Comparison of ENCODE assay signal across 11 mouse cellular contexts in the genomic region with DNA sequence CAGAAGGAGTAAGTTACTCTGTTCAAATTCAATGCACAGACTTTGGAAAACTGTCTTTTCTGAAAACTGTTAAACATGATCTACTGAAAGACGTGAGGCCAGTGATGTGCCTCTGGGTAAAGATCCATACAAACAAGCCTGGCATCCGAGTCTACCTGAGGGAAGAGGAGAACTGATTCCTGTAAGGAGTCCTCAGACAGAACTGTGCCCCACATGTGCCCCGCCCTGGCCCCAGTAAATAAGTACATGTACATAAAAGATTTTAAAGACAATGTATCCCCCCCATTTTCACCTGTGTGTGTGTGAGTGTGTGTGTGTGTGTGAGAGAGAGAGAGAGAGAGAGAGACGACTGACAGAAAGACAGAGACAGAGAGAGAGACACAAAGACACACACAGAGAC. TPM values are rescaled to one million over a fixed set of nuclear protein-coding genes. Genes with fewer than 3 reads are reported as not detected.
DNase-seq lines count a peak whose midpoint lies in the region; ATAC-seq and TF ChIP-seq lines count a peak whose summit lies in the region.
"Had no signal": no experiment of that assay in that cellular context is flagged by ENCODE, and none has a peak within 500 bp of the region (broad histone marks: within the 10 kb centered on the region; RNA-seq: fewer than 3 reads in every experiment).

No protein-coding gene starts in this region.

- H3K4me1 ChIP-seq in thymus, adult 2 months (replicated peaks; ENCODE audit: control insufficient read depth, insufficient read depth, low read length), result peaks cover 11% of the 10 kb centered on the region
- peaks cover 21% of the 10 kb centered on the region for H3K4me1 ChIP-seq in liver, postnatal 0 days (ENCODE audit: insufficient read depth)
- no peaks in the 10 kb centered on the region for H3K4me1 ChIP-seq in intestine, postnatal 0 days (replicated peaks; ENCODE audit: control insufficient read depth, insufficient read depth, low read length)

- TF ChIP-seq POLR2A in thymus, adult 2 months (IDR thresholded peaks at IDR 0.05; ENCODE audit: control insufficient read depth, extremely low read depth, insufficient read depth, low read length, poor library complexity), result no peak

- 0 out of 2 replicates have a peak overlapping the region, but pooled peaks have one; percentile 7 for H3K9ac ChIP-seq in liver, postnatal 0 days (replicated peaks)
- H3K9ac ChIP-seq in intestine, postnatal 0 days (ENCODE audit: low read depth, low read length), result no peak overlapping the region
- H3K9ac ChIP-seq: embryonic facial prominence, embryonic 12.5 days; forebrain, embryonic 13.5 days; hindbrain, embryonic 15.5 days had no signal

- no peak for TF ChIP-seq EP300 in liver, postnatal 0 days (IDR thresholded peaks at IDR 0.05; ENCODE audit: low read depth)

- 41% methylated on average over 4 of the region's 4 CpGs for WGBS in thymus, adult 2 months
- WGBS in liver, postnatal 0 days (ENCODE audit: insufficient replicate concordance), result 44% methylated on average over 4 of the region's 4 CpGs
- 78% methylated on average over 4 of the region's 4 CpGs for WGBS in intestine, postnatal 0 days

- H3K27me3 ChIP-seq in thymus, adult 2 months (ENCODE audit: control insufficient read depth, insufficient read depth, low read length), result no peaks in the 10 kb centered on the region
- H3K27me3 ChIP-seq in liver, postnatal 0 days (ENCODE audit: insufficient read depth, low read length), result no peaks in the 10 kb centered on the region
- no peaks in the 10 kb centered on the region for H3K27me3 ChIP-seq in intestine, postnatal 0 days (replicated peaks; ENCODE audit: control insufficient read depth, insufficient read depth, low read length)
- H3K27me3 ChIP-seq: embryonic facial prominence, embryonic 12.5 days; hindbrain, embryonic 15.5 days had no signal

- no peaks in the 10 kb centered on the region for H3K9me3 ChIP-seq in liver, postnatal 0 days (ENCODE audit: low read length)
- no peaks in the 10 kb centered on the region for H3K9me3 ChIP-seq in intestine, postnatal 0 days (ENCODE audit: control insufficient read depth)
- H3K9me3 ChIP-seq: embryonic facial prominence, embryonic 12.5 days; forebrain, embryonic 13.5 days; hindbrain, embryonic 15.5 days had no signal

- H3K4me3 ChIP-seq in layer of hippocampus, adult 2 months, result no peak overlapping the region
- no peak overlapping the region; the same call in 1 of the 2 replicates for H3K4me3 ChIP-seq in thymus, adult 2 months (ENCODE audit: control insufficient read depth, insufficient read depth, low read length)
- no peak overlapping the region for H3K4me3 ChIP-seq in liver, postnatal 0 days (ENCODE audit: low read depth, low read length)
- no peak overlapping the region for H3K4me3 ChIP-seq in intestine, postnatal 0 days (ENCODE audit: low read depth, low read length)
- H3K4me3 ChIP-seq: embryonic facial prominence, embryonic 12.5 days; forebrain, embryonic 13.5 days; hindbrain, embryonic 15.5 days had no signal

- ATAC-seq in liver, postnatal 0 days, result no peak
- ATAC-seq in intestine, postnatal 0 days, result no peak
- ATAC-seq: forebrain, embryonic 13.5 days had no signal

- H3K36me3 ChIP-seq in thymus, adult 2 months (ENCODE audit: control insufficient read depth, insufficient read depth, low read length), result no peaks in the 10 kb centered on the region
- no peaks in the 10 kb centered on the region for H3K36me3 ChIP-seq in liver, postnatal 0 days (replicated peaks; ENCODE audit: insufficient read depth, low read length)
- H3K36me3 ChIP-seq in intestine, postnatal 0 days (ENCODE audit: control insufficient read depth, insufficient read depth), result no peaks in the 10 kb centered on the region
- H3K36me3 ChIP-seq: embryonic facial prominence, embryonic 12.5 days; hindbrain, embryonic 15.5 days had no signal

- peak overlapping the region; percentile 69; the same call in 1 of the 2 replicates for H3K27ac ChIP-seq in layer of hippocampus, adult 2 months
- peak overlapping the region; percentile 100 for H3K27ac ChIP-seq in thymus, adult 2 months (ENCODE audit: control insufficient read depth, insufficient read depth, low read length)
- H3K27ac ChIP-seq in liver, postnatal 0 days (ENCODE audit: low read depth), result peak overlapping the region; percentile 91
- no peak overlapping the region for H3K27ac ChIP-seq in intestine, postnatal 0 days (ENCODE audit: low read depth, low read length)
- H3K27ac ChIP-seq: embryonic facial prominence, embryonic 12.5 days; forebrain, embryonic 13.5 days; hindbrain, embryonic 15.5 days had no signal

- no peak for DNase-seq in layer of hippocampus, adult 2 months (ENCODE audit: low spot score in 2 of 2)
- DNase-seq in layer of hippocampus, postnatal 14 days (ENCODE audit: low spot score in 2 of 2), result no peak
- DNase-seq in thymus, adult 2 months, result peak; percentile 44
- no peak for DNase-seq in thymus, postnatal 0 days (ENCODE audit: low spot score)
- no peak for DNase-seq in liver, postnatal 0 days
- DNase-seq in retina, postnatal 1 day, result no peak
- DNase-seq: cerebellum, adult 9-11 months had no signal

- peak overlapping the region; percentile 10; the same call in 1 of the 2 replicates for H3K4me2 ChIP-seq in liver, postnatal 0 days (ENCODE audit: low read depth, low read length)
- H3K4me2 ChIP-seq in intestine, postnatal 0 days (replicated peaks; ENCODE audit: low read depth), result no peak overlapping the region
- H3K4me2 ChIP-seq: embryonic facial prominence, embryonic 12.5 days; forebrain, embryonic 13.5 days; hindbrain, embryonic 15.5 days had no signal

- no peak for TF ChIP-seq CTCF in layer of hippocampus, adult 2 months (conservative IDR thresholded peaks at IDR 0.05)
- TF ChIP-seq CTCF in thymus, adult 2 months (IDR thresholded peaks at IDR 0.05; ENCODE audit: borderline replicate concordance, control insufficient read depth, extremely low read depth, insufficient read depth, low read length, poor library complexity), result no peak
- TF ChIP-seq CTCF in liver, postnatal 0 days (IDR thresholded peaks at IDR 0.05; ENCODE audit: low read depth), result no peak
- TF ChIP-seq CTCF in intestine, postnatal 0 days (IDR thresholded peaks at IDR 0.05; ENCODE audit: low read depth), result no peak

RNA-seq across cellular contexts. Expression of a gene that starts 42.0 kb away (rescaled TPM):
- 100 to 1,000 TPM; 110 to 117 TPM for total RNA-seq in layer of hippocampus, adult 2 months (2021)
- 100 to 1,000 TPM; 120 to 127 TPM for total RNA-seq in layer of hippocampus, postnatal 14 days (2021)
- 112 and 133 TPM in 2 replicates for polyA plus RNA-seq in thymus, adult 2 months (2012; rRNA removed)
- polyA plus RNA-seq in thymus, postnatal 0 days (2015; fragmentation: Nextera tagmentation; extraction: Ambion mirVana), result 459 and 475 TPM in 2 replicates
- 163 and 170 TPM in 2 replicates for polyA plus RNA-seq in liver, postnatal 0 days (2015; fragmentation: Nextera tagmentation; extraction: Ambion mirVana)
- polyA plus RNA-seq in intestine, postnatal 0 days (2015; fragmentation: Nextera tagmentation; extraction: Ambion mirVana), result 205 and 212 TPM in 2 replicates
